Comparison of ENCODE assay signal across 10 mouse cellular contexts in genomic region chr1:160231013-160231412, GRCm38 (mm10). TPM values are rescaled to one million over a fixed set of nuclear protein-coding genes. Genes with fewer than 3 reads are reported as not detected.
DNase-seq lines count a peak whose midpoint lies in the region; ATAC-seq lines count a peak whose summit lies in the region.
"Had no signal": no experiment of that assay in that cellular context is flagged by ENCODE, and none has a peak within 500 bp of the region (broad histone marks: within the 10 kb centered on the region; RNA-seq: fewer than 3 reads in every experiment).

No protein-coding gene starts in this region.

- no peaks in the 10 kb centered on the region for H3K27me3 ChIP-seq in kidney, embryonic 15.5 days
- no peaks in the 10 kb centered on the region for H3K27me3 ChIP-seq in midbrain, embryonic 13.5 days
- H3K27me3 ChIP-seq: heart, embryonic 15.5 days; liver, embryonic 15.5 days had no signal

- peak; percentile 26 to 57 for DNase-seq in cerebellum, adult 18-20 months
- peak; percentile 47 to 48 for DNase-seq in kidney, postnatal 36 days
- peak; percentile 20 for DNase-seq in thymus, postnatal 4 days
- DNase-seq in thymus, postnatal 36 days = no peak
- DNase-seq in frontal cortex, postnatal 14 days (ENCODE audit: low spot score in 2 of 2) = no peak

- no peak overlapping the region for H3K4me2 ChIP-seq in kidney, embryonic 15.5 days
- H3K4me2 ChIP-seq in midbrain, embryonic 13.5 days (replicated peaks) = no peak overlapping the region
- H3K4me2 ChIP-seq: heart, embryonic 15.5 days; liver, embryonic 15.5 days had no signal

- H3K36me3 ChIP-seq in kidney, embryonic 15.5 days = no peaks in the 10 kb centered on the region
- H3K36me3 ChIP-seq in midbrain, embryonic 13.5 days = no peaks in the 10 kb centered on the region
- H3K36me3 ChIP-seq: heart, embryonic 15.5 days had no signal

- no peak overlapping the region for H3K9ac ChIP-seq in kidney, embryonic 15.5 days
- no peak overlapping the region for H3K9ac ChIP-seq in midbrain, embryonic 13.5 days (replicated peaks)
- H3K9ac ChIP-seq: heart, embryonic 15.5 days; liver, embryonic 15.5 days had no signal

- no peaks in the 10 kb centered on the region for H3K4me1 ChIP-seq in kidney, embryonic 15.5 days
- H3K4me1 ChIP-seq in midbrain, embryonic 13.5 days (replicated peaks) = peaks cover 7% of the 10 kb centered on the region
- H3K4me1 ChIP-seq: heart, embryonic 15.5 days had no signal

- no peak overlapping the region for H3K4me3 ChIP-seq in kidney, embryonic 15.5 days (replicated peaks)
- no peak overlapping the region for H3K4me3 ChIP-seq in midbrain, embryonic 13.5 days (replicated peaks)
- H3K4me3 ChIP-seq: heart, embryonic 15.5 days; liver, embryonic 15.5 days had no signal

- no peak overlapping the region for H3K27ac ChIP-seq in kidney, embryonic 15.5 days
- no peak overlapping the region for H3K27ac ChIP-seq in midbrain, embryonic 13.5 days
- H3K27ac ChIP-seq: heart, embryonic 15.5 days; liver, embryonic 15.5 days had no signal

- no peaks in the 10 kb centered on the region for H3K9me3 ChIP-seq in kidney, embryonic 15.5 days (replicated peaks)
- no peaks in the 10 kb centered on the region for H3K9me3 ChIP-seq in midbrain, embryonic 13.5 days
- H3K9me3 ChIP-seq: heart, embryonic 15.5 days; liver, embryonic 15.5 days had no signal

- ATAC-seq in cerebellum, adult (ENCODE audit: insufficient number of reproducible peaks, low FRiP score, low TSS enrichment) = no peak
- no peak for ATAC-seq in kidney, embryonic 15.5 days (replicated peaks; ENCODE audit: low FRiP score)
- no peak for ATAC-seq in midbrain, embryonic 13.5 days

- WGBS in kidney, embryonic 15.5 days = 41% methylated on average over 4 of the region's 4 CpGs
- WGBS in midbrain, embryonic 13.5 days = 68% methylated on average over 4 of the region's 4 CpGs

RNA-seq across cellular contexts. Expression of gene Cacybp, which starts 18.3 kb away (rescaled TPM):
- polyA plus RNA-seq in kidney, embryonic 15.5 days (2015; fragmentation: Nextera tagmentation; extraction: Ambion mirVana) = 229 and 252 TPM in 2 replicates
- polyA plus RNA-seq in midbrain, embryonic 13.5 days (2015; fragmentation: Nextera tagmentation; extraction: Ambion mirVana) = 276 and 284 TPM in 2 replicates

RNA-seq across cellular contexts. Expression of gene Mrps14, which starts 36.0 kb away (rescaled TPM):
- 256 and 291 TPM in 2 replicates for polyA plus RNA-seq in kidney, embryonic 15.5 days (2015; fragmentation: Nextera tagmentation; extraction: Ambion mirVana)
- polyA plus RNA-seq in midbrain, embryonic 13.5 days (2015; fragmentation: Nextera tagmentation; extraction: Ambion mirVana) = 181 and 191 TPM in 2 replicates

Comparison
In these comparisons a context has a peak if more than half of its experiments do, and no peak if none do; other contexts are left out.
1. DNase-seq: peak in cerebellum, adult 18-20 months (2 of 2), kidney, postnatal 36 days (2 of 2) and thymus, postnatal 4 days (single experiment); none in thymus, postnatal 36 days (0 of 2) and frontal cortex, postnatal 14 days (0 of 2).